Mouse (Mus musculus): Measurements from ENCODE around the gene Trim60.
"Not testable (repeated sequence)": the region's sequence is repeated elsewhere in the genome, so short reads cannot be mapped to it uniquely, and the experiment has no call there.

The Trim60 gene

DNA sequence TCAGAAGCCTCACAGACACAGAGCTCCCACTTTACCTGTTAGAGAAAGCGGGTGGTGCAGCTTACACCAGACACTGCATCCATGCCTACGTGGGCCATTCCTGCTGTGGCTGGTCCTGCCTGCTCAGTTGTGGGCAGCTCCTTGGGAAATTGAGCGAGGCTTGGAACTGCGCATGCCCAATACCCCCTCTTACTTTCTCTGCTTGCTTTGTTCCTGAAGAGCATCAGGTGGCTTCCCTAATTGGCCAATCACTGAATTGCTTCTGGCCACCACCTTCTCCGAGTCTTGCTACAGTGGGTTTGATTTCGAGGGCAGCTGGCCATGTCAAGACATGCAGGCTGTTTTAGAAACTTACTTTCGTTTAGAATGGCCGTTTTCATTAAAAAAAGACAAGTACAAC lies at the start of gene Trim60, which contains the start of gene Trim61:
Gene Trim60 (minus strand): TSS at position 162 of the 400 bp plus-strand sequence.
Gene Trim61 (minus strand): TSS at position 101 of the 400 bp plus-strand sequence.
- no peak for DNase-seq

DNA sequence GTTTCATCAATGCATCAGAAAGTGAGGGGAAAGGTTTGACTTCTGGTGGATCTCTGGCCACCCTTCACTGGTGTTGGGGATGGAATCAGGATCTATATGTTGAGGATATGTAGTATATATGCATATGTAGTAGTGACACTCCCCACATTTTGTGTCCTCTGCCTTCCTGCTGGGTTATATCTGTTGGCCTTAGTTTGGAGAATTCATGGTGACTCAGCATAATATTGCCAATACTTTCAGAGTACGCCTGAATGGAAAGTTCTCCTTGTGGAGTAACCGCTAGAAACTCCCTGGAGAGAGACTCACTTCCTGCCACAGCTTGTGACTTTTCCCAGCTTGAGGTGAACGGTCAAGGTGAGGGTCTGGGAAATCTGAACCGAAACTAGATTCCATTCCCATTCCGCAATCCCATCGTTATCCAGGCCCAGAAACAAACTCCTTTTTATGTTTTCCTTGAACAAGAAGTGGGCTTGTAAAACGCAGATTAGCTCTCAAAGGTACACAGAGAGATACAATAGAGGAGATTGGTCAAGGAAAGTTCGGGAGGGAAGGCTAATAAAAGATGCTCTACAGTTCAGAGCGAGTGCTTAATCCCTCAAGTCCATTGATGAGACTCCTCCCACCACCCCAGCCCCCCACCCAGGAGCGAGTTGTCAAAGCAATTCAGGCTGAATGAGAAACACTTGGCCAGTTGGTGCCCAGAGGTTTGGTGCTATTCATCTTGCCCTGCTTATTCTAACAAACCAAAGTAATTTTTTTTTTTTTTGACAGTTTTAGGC lies 49.5 kb upstream of the Trim60 start:
- no peak for DNase-seq

DNA sequence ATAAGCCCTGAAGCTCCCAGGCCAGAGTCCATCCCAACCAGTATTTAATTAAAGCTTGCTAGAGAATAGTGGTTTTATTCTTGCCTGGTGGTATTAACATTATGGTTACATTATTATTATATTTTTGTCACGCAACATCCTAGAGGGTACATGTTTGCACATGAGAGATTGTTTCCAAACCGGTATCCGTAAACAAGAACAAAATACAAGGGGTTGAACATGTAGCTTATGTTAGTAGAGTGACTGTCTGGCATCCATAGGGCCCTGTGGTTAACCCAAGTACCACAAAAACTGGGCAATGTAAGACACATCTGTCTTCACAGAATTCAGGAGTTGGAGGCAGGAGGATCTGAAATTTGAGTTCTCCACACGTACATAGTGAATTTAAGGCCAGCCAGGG lies 48.6 kb upstream of the Trim60 start:
- no peak for DNase-seq

DNA sequence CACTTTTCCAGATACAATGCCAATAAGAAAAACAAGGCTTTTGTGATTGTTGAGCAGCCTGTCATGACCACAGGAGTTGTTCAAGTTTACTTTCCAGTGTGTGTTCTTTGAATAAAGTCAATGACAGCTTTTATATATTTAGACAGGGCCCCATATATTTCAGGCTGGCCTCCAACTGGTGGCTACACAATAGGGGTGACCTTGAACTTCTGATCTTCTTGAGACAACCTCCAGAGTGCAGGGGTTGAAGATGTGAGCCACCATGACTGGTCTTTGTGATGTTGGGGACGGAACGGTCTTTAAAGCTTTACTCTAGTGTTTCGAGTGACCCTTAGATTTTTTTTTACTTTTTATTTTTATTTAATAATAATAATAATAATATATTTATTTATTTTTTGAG lies 47.2 kb upstream of the Trim60 start:
- no peak for DNase-seq

- DNase-seq: no peak
Measured at GRCm38 (mm10) chr8:65064071-65064470, 45.7 kb upstream of the Trim60 start.

DNA sequence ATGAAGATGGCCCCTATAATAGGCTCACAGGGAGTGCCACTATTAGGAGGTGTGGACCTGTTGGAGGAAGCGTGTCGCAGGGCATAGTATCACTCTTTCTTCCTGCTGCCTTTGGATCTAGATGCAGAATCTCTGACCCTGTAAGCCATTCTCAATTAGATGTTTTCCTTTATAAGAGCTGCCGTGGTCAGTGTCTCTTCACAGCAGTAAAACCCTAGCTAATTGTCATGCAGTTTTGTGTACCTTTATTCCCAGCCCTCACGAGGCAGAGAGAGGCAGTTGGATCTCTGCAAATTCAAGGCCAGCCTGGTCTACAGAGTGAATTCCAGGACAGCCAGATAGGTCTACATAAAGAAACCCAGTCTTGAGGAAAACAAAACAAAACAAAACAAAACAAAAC lies 43.8 kb upstream of the Trim60 start:
- DNase-seq: no peak

- DNase-seq: no peak
Measured at GRCm38 (mm10) chr8:65056722-65057121, 38.3 kb upstream of the Trim60 start.

DNA sequence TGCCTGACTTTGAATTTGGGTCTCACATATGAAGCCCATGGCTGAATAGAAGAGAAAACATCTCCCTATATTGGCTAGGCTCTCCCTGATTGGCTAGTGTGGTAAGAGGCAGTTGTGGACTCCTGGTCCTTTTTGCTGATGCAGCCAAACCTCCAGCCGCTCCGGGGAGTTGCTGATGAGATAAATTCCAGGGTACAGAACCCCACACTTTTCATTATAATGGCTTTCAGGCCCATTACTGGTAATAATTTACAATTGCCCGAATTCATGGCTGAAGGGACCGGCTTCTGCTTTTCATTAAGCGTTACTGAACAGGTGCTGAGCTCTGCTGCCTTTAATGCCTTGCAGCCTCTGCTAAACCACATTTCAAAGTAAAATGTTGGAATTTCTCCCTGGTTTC lies 35.6 kb upstream of the Trim60 start:
- DNase-seq: no peak

DNA sequence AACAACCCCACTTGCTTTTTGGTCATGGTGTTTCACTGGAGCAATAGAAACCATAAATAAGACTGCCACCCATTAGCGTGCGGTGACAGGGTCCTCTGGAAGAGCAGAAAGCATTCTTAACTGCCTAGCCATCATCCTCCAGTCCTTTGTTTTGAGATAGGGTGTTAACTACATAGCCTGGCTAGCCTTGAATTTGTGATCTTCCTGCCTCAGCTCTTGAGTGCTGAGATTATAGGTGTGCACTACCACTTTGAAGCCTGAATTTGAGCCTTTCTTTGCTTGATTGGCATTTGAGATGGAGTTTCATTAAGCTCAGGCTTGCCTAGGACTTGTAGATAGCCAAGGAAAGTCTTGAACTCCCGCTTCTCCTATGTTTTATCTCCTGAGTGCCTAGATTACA lies 35.2 kb upstream of the Trim60 start:
- DNase-seq: no peak

GRCm38 (mm10) chr8:65047801-65048200 lies 29.4 kb upstream of the Trim60 start:
- DNase-seq: no peak

DNA sequence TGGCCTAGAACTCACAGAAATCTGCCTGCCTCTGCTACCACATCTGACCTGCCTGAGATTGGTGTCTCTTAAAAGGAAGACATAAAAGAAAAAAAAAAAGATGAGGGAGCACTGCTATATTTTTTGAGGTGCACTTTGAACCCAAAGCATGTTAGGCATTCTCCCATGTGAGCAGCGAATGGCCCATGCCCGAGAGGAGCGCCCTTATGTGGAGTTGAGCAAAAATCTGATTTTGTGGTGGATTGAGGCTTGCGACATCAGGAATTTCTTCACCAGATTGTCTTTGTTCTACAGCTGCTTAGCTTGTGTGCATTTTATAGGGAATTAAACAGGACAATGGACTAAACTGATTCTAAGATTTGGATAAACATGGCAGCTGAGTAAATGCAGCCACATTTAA lies 28.8 kb upstream of the Trim60 start:
- no peak for DNase-seq

DNA sequence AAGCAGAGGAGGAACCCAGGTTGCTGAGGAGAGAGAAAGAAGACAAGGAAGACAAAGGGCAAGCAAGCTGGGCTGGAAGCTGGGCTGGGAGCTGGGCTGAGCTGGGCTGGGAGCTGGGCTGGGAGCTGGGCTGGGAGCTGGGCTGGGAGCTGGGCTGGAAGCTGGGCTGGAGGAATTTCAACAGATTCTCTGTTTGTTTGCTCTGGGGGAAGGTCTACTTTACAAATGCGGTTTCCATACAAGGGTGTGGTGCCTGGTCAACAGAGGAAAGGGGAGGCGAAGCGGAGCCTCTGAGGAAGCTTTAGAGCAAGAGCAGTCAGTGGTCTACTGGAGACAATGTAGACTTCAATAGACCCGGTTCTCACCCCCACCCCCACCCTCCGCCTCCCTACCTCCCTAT lies 28.2 kb upstream of the Trim60 start:
- DNase-seq: no peak

GRCm38 (mm10) chr8:65037117-65037533 lies 18.7 kb upstream of the Trim60 start, which contains the start of gene Apela:
Gene Apela, minus strand, starts transcription at chr8:65037336.
- DNase-seq: no peak

DNA sequence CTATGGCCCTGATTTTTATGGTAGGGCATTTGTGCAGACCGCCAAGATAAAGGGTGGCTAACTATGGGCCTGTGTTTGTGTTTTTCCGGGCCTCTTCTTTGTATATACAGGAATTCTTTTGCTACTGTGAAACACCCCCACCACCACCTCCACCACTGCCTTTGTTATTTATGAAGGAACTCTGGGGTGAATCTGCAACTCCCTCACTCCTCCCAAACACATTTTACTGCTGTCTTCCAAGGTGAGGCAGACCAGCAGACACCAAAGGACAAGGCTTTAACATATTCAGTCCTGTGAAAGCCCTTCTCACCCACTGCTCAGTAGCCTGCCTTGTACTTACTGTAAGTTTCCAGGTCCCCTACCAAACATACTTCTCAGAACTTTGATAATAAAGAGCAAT lies 15.8 kb upstream of the Trim60 start:
- DNase-seq: no peak

DNA sequence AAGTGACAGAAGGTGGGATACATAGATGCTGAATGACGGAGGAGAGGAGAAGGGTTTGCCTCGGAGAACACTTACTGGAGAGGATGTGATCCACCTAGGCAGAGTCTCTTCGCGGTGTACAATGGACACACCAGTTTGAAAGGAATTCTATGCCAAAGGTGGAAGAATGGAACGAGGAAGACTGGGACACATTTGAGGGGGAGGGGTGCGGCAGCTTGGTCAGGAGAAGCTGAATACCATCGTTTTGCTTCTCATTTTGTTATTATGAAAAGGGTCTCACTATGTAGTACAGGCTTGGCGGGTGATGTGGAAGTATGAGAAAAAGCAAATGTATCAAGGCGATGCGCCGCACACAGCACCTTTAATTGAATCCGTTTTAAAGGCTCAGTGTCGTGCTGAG lies 14.7 kb upstream of the Trim60 start:
- DNase-seq: no peak

- no peak for DNase-seq
Measured at GRCm38 (mm10) chr8:65032107-65032506, 13.7 kb upstream of the Trim60 start.

DNA sequence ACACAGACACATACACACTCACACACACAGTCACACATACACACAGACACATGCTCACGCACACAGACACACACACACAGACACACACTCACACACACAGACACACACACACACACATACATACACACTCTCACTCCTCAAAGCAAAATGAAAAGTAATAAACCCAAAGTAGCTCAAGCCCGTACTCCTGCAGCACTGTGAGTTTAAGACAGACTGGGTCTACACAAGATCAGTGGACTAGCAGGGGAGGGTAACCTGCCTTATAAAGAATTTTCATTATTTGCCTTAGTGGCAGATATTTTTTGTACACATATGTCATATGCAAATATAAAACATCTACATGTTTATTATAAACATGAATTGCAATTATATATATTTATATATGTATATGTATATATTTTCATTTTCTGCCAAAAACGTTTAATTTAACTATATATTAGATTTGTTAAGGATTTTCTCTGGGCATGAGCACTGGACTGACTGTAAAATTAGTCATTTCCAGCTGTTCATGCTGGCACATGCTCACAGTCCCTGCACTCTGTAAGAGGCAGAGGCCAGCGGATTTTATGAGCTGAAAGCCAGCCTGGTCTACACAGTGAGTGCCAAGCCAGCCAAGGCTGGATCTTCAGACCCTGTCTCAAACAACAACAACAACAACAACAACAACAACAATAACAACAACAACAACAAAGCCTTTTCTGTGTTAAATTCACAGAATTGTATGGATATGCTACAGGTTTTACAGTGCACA lies 12.5 kb upstream of the Trim60 start:
- DNase-seq: no peak

DNA sequence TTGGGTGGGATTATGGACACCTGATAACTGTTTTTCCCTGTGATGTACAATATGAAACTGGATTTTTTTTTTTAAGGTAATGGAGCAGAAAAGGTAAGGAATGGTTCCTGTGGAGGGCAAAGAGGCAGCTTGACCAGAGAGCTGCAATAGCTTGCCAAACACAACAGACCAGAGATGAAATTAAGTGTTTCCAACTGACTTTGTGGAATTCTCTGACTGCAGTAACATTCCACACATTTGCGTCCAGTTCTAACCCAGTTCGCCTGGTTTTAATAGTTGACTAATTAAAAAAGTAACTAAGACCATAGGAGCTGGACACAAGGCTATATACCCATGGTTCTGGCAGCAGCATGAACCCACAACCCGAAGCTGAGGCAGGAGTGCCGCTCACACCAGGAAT lies 11.4 kb upstream of the Trim60 start:
- no peak for DNase-seq

GRCm38 (mm10) chr8:65028959-65029686 lies 10.7 kb upstream of the Trim60 start:
- DNase-seq: no peak

DNA sequence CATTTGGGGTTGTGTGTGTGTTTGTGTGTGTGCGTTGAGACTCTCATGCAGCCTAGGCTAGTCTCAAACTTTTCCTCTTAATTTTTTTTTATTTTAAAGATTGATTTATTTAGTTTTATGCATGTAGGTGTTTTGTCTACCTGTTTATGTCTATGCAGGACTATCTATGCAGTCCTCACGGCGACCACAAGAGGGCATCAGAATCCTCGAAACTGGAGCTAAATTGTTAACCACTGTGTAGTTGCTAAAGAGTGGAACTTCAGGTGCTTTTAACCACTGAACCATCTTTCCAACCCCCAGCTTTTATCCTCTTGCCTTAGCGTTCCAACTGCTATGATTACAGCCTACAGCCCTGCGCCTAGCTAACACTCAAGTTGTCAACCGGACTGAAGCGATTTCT lies 4.1 kb upstream of the Trim60 start:
- peak; percentile 10 for DNase-seq

- DNase-seq: not testable (repeated sequence)
Measured at GRCm38 (mm10) chr8:65007616-65008015, 10.8 kb downstream of the Trim60 start.

GRCm38 (mm10) chr8:64998806-64999365 lies 19.5 kb downstream of the Trim60 start:
- DNase-seq: no peak

DNA sequence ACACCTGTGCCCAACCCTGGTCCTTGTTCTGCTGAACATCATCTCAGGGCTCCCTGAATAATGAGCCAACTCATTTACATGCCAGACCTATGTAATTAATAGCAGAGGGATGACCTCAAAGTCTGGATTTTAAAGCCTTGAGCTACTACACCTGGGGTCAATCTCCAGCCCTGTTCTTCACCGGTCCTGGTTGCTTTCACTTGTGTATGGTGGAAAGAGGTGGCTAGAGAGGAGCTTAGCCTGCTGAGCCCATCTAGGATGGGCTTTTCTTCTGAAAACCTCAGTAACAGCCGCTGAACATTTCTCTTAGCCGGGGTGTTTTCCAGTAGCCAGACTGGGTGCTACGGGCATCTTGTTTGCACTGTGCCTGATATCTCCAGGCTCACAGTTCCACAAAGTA lies 30.7 kb downstream of the Trim60 start, which contains the start of gene Trim75:
Gene Trim75 (minus strand): TSS at position 101 of the 400 bp plus-strand sequence.
- no peak for DNase-seq
